Mouse (Mus musculus) olfactory bulb, adult 2 months (tissue): ENCODE results near the gene Tcte1. TPM values are rescaled to one million over a fixed set of nuclear protein-coding genes. Genes with fewer than 3 reads are reported as not detected.

Source experiments
- H3K27ac ChIP-seq: fragments of 200-500 bp; 2 replicates; pipeline ENCODE4 v1.5.1; 2012; ENCODE audit warnings: low read depth, low read length; ENCODE audit not compliant: insufficient read depth
- H3K4me1 ChIP-seq: fragments of 200-500 bp; 2 replicates; pipeline ENCODE4 v1.6.1; 2012; ENCODE audit warnings: low read length; ENCODE audit not compliant: control insufficient read depth, insufficient read depth
- H3K4me3 ChIP-seq: fragments of 200-500 bp; 2 replicates; pipeline ENCODE4 v1.5.1; 2012; ENCODE audit warnings: mild to moderate bottlenecking, low read depth, low read length, moderate library complexity; ENCODE audit not compliant: insufficient read depth
- CTCF ChIP-seq: fragments of 200-500 bp; IDR thresholded peaks from 2 replicates; pipeline ENCODE4 v1.5.1; 2012; ENCODE audit warnings: low read depth, mild to moderate bottlenecking, low read length, moderate library complexity; ENCODE audit not compliant: insufficient read depth
- POLR2A ChIP-seq: fragments of 200-500 bp; IDR thresholded peaks from 2 replicates; pipeline ENCODE4 v1.6.1; 2012; ENCODE audit warnings: mild to moderate bottlenecking, low read depth, low read length, moderate library complexity; ENCODE audit not compliant: insufficient read depth
- WGBS: fragments of 180-500 bp; shearing (Covaris S2); methylation state at CpG from one replicate; pipeline ENCODE4 v1.1.7; 2018; 5-methylcytosine and 5-hydroxymethylcytosine counted together
- polyA plus RNA-seq: library from polyadenylated mRNA; stranded (reverse); fragments of >200 nt; gene quantifications from 2 replicates; pipeline ENCODE4 v1.2.4, GENCODE M21; 2012; ENCODE audit warnings: low replicate concordance; ENCODE audit not compliant: missing spikeins, insufficient read depth, insufficient read length

The Tcte1 gene
- polyA plus RNA-seq, 1 experiment = not detected

- H3K4me1 ChIP-seq = peaks cover 12% of the 10 kb centered on the region
- peak; percentile 45 for TF ChIP-seq POLR2A
- TF ChIP-seq CTCF = no peak
- peak overlapping the region; percentile 100 for H3K27ac ChIP-seq
- H3K4me3 ChIP-seq = peak overlapping the region; percentile 96
- 1% methylated on average over 17 of the region's 17 CpGs for WGBS
These were observed 51.0 kb downstream of the Tcte1 start for GRCm38 (mm10) chr17:45574129-45574761.

GRCm38 (mm10) chr17:45575123-45575897, 52.1 kb downstream of the Tcte1 start:
- WGBS = 85% methylated on average over 8 of the region's 8 CpGs
- Histone ChIP-seq H3K4me1 (peaks cover 9% of the 10 kb centered on the region), H3K27ac (peak overlapping the region; percentile 100), H3K4me3 (no peak overlapping the region)
- TF ChIP-seq POLR2A = no peak
- TF ChIP-seq CTCF = no peak

GRCm38 (mm10) chr17:45578242-45578641, 55.0 kb downstream of the Tcte1 start:
- H3K27ac ChIP-seq = no peak overlapping the region
- H3K4me3 ChIP-seq = no peak overlapping the region
- TF ChIP-seq POLR2A (no peak), CTCF (no peak)
- 67% methylated on average over 5 of the region's 5 CpGs for WGBS
- H3K4me1 ChIP-seq = peaks cover 12% of the 10 kb centered on the region

- WGBS = 79% methylated on average over 7 of the region's 7 CpGs
- Histone ChIP-seq H3K27ac (no peak overlapping the region), H3K4me1 (peaks cover 12% of the 10 kb centered on the region), H3K4me3 (no peak overlapping the region)
- TF ChIP-seq CTCF = no peak
- no peak for TF ChIP-seq POLR2A
These were observed 55.6 kb downstream of the Tcte1 start for GRCm38 (mm10) chr17:45578843-45579242.

GRCm38 (mm10) chr17:45579554-45579953, 56.3 kb downstream of the Tcte1 start:
- no peak overlapping the region for H3K4me3 ChIP-seq
- no peak for TF ChIP-seq CTCF
- no peak for TF ChIP-seq POLR2A
- H3K27ac ChIP-seq = no peak overlapping the region
- WGBS = 83% methylated on average over 4 of the region's 4 CpGs
- peaks cover 12% of the 10 kb centered on the region for H3K4me1 ChIP-seq

- 33% methylated on average over 12 of the region's 12 CpGs for WGBS
- H3K4me3 ChIP-seq = no peak overlapping the region
- H3K4me1 ChIP-seq = peaks cover 22% of the 10 kb centered on the region
- H3K27ac ChIP-seq = no peak overlapping the region
- TF ChIP-seq POLR2A (no peak), CTCF (no peak)
These were observed 57.8 kb downstream of the Tcte1 start for GRCm38 (mm10) chr17:45580958-45581477.

GRCm38 (mm10) chr17:45581567-45581983, 58.3 kb downstream of the Tcte1 start:
- H3K4me1 ChIP-seq = peaks cover 24% of the 10 kb centered on the region
- no peak overlapping the region for H3K4me3 ChIP-seq
- WGBS = 10% methylated on average over 2 of the region's 2 CpGs
- H3K27ac ChIP-seq = no peak overlapping the region
- TF ChIP-seq CTCF (peak; percentile 32; the same call in 1 of the 2 replicates), POLR2A (no peak)

GRCm38 (mm10) chr17:45582188-45582587, 59.0 kb downstream of the Tcte1 start:
- Histone ChIP-seq H3K4me1 (peaks cover 24% of the 10 kb centered on the region), H3K27ac (no peak overlapping the region), H3K4me3 (no peak overlapping the region)
- TF ChIP-seq POLR2A (no peak), CTCF (no peak)
- 95% methylated on average over 6 of the region's 6 CpGs for WGBS
